Mouse (Mus musculus) kidney, postnatal 14 days (tissue): ENCODE results near the gene Cysltr1.

Experiments
- DNase-seq: peaks from one replicate; pipeline ENCODE4 v3.0.0; 2022; ENCODE audit warnings: mixed read lengths

The Cysltr1 gene

DNA sequence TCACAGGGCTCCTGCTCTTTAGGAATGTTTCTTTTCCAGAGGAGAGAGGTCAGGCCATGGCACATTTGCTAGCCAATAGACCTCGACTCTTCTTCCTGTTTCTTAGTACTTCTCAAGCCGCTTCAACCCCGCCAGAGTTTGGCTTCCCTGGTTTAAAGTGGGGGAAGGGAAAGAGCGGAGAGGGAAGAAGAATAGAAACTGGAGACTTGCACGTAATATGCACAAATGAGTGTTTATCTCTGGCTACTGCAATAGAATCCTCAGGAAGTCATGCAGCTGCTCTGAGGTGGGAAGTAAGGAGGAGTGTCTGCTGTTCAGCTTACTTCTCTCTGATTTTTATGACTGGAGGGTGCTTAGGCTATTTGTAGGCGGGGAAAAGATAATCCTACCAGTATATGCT lies at the start of gene Cysltr1:
Gene Cysltr1, minus strand, starts transcription at position 294 of the 400 bp plus-strand sequence.
- DNase-seq = no peak

DNA sequence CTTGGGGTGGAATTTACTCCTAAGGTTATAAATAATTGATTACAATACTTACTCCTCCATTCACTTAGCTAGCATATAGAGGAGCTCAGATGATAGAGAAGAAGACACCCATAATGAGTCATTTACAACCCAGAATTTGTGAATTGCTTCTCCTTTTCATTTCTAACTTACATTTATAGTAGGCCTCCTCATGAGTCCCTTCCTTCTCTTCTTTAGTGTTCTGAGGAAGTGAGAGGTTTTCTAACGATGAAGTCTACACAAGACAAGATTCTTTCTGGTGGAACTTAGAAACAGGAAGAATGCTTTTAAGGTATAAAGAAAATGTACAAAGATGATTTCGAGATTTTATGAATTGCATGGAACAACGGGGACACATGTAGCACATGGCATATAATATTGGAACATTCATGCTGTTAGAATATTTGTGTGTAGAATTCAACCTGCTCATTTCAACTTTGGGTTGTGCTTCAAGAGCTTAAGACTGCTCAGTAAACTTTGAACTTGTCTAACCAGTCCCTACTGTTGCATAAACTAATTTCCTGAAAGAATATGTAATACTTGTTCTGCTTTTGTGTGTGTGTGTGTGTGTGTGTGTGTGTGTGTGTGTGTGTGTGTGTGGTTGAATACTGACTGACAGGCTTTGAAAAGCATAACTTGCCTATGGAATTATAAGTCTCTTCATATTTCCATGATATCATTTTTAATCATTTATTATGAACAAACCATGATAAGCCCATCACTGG lies 31.5 kb upstream of the Cysltr1 start:
- DNase-seq = no peak

DNA sequence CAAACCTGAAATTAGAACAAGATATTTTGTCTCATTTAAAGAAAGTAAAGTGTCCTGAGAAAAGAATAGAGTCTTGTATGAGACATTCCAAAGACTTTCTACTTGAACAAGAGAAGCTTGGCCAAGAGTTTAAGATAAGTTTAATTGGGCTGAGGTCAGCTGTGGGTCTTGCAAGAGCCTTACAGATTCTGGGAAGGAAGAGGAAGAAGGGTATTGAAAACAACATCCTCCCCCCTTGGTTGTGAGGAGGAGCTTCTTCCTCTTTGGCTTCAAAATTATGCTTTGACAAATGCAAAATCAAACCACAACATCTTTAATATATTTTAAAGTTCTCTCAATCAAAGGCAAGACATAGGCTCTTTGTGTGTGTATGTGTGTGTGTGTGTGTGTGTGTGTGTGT lies 30.1 kb upstream of the Cysltr1 start:
- DNase-seq = no peak

DNA sequence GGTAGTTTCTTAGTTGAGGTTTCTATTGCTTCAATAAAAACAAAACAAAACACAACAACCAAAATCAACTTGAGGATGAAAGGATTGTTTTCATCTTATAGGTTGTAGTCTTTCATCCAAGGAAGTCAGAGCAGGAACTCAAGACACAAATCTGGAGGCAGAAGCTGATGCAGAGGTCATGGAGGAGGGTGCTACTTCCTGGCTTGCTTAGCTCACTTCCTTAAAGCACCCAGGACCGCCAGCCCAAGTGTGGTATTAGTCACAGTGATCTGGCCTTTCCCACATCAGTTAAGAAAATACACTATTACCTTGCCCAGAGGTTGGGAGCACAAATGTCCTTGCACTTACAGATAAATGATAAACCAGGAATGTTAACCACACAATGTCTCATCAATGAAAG lies 25.0 kb upstream of the Cysltr1 start:
- no peak for DNase-seq

DNA sequence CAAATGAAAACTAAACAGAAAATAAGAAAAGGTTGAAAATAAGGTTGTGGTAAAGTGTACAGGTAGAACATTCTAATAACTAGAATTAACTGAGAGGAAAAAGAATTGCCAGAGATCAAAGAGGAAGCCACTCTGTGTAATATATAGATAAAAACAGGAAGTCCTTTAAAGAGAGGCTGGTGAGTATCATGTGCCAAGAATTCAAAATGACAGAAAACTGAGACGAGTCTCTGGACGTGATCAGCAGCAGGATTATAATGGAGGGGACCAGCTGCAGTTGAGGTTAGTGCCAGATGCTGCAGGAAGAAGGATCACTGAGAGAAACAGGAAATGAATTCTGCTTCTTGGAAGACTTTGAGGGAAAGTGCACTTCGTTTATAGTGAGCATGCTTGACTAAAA lies 20.2 kb upstream of the Cysltr1 start:
- DNase-seq = no peak

DNA sequence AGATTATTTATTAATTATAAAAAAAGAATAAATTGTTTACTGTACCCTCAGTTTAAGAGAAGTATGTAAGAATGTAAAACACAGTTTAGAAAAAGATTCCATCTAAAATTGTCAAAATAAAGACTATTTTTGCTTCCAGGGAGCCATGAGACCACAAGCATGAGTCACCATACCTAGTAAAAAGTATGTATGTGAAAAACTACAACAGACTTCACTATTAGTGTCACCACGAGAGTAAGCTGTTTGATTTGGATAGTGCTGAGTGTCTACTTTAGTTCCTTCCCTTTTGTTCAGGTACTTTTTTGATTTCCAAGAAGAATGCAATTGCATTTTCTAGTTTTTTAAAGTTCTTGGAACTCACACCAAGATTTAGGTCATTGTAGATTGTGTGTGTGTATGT lies 19.0 kb upstream of the Cysltr1 start:
- DNase-seq = no peak

DNA sequence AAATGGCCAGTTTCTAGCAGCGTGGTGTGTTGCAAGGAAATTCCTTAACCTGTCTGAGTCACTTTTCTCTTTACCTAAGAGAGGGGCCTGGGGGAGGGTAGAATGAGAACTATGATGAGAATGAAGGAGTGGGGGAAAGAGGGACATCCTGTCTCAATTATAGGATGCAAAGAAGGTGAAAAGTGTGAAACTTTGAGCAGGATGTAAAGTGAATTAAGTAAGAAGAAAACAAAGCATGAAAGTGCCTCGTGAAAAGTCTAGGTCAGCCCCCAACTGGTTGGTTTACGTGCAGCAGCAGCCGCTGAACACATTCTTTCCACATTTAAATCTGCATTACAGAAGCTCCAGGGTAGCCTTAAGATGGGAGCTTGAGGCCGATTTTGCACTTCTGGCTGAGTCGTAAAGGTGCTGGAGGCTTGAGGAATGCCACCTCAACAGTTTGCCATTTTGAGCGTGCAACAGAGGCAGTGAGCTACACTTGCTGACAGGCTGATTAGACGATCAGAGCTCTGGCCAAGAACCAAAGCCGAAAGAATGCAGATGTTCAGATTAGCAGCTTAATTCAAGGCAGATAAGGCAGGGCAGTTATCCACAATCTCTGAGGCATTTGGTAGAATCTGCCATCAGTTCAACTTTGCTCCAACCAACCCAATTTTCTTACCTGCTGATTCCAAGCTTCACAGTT lies 763 bp downstream of the Cysltr1 start:
- DNase-seq = no peak

DNA sequence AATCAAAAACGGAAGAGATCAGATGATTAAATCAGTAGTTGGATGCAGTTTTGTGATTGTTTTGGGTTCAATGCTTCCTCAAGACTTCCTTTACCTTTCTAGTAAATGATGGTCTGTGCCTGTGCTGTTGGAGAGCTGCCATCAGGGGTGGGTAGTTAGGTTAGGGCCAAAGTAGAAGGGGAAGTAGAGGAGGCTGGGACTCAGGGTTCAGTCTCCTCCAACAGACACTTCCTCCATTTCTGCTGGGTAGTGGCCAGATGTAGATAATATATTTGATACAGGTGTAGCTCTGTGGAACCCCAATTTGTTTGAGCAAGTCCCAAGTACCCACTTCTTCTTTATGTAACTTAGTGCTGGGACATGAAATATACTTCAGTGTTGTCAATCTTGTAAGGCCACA lies 7.6 kb downstream of the Cysltr1 start:
- DNase-seq = no peak

DNA sequence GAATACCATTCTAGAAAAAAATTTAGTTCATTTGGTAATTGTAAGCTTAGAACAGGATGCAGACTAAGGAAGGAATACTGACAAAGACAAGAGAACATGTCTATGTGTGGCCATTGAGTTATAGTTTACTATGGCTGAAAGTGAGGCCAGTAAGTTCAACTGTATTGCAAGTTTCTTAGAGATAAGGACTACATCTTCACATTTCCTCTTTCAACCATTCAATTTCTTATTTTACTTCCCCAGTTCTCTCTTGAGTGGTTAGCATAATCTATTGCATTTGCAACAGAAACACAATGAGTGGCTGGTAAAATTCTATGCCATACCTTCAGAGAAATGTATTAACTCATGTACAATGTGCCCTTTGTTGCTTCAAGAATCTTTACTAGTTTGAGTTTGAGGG lies 9.6 kb downstream of the Cysltr1 start:
- no peak for DNase-seq

DNA sequence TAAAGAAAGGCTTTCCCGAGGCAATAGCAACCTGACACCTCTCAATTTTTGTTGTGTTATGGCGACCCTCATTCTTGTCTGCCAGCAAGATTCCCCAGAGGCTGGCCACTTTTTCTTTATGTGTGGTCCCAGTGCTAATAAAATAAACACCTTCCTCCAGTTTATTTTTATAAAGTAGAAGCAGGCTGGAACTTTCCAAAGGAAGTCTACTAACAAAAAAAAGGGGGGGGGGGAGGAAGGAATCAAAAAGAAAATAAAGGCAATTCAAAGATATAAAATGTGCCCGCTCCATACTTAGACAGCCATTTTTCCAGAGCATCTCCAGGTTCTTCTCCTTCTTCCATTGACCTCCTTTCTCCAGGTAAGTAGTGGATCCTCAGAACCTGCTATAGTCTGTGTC lies 20.6 kb downstream of the Cysltr1 start, which contains the start of gene Gm5127:
Gene Gm5127, plus strand, starts transcription at position 301 of the 400 bp plus-strand sequence.
- no peak for DNase-seq

DNA sequence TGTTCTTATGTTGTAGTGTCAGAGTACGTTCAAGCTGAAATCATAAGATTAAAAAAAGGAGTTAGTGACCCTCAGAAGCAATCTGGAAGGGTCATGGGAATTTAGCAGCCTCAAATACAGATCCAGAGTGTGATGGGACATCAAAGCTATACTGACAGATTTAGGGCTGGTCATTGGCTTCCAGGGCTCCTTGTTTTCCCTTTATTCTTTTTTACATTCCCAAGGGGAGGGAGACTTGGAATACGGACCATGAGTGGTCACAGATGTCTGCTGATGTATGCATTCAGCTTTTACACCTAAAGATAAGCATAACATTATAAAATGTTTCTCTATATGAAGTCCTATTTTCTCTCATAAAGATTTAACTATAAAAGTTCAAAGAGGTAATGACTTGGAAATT lies 21.3 kb downstream of the Cysltr1 start:
- no peak for DNase-seq

DNA sequence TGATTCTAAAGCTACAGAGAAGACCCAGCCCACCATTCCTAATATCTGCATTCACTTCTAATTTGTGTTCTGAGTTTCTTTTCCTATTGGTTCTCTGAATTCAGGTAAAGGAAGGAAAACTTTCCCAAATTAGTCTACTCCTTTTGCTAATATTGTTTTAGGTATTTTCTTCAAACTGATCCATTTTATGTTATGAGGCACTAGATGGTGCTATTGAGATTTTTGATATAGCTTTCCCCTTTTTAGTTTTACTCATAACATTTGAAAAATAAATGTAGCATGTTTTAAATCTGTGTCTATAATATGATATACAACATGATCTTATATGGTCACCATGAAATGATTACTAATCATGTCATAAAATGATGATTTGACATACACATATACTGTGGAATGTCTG lies 23.1 kb downstream of the Cysltr1 start:
- DNase-seq = no peak

DNA sequence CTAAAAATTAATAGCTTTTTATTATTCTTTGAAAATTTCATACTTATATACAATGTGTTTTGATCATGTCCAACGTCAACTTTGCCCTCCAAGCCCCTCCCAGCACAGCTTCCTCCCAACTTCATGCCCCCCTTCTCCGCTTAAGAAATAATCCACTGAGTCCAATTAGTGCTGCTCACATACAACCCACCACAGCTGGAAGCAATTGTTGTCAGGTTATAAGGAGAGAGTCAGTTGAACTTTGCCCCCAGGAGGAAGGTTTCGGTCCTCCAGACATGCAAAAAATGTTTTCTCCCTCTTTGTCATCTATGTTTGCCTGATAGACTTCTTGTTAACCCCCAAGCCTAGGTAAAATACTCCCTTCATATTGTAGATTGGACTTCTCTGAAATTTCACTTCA lies 24.5 kb downstream of the Cysltr1 start:
- DNase-seq = no peak

DNA sequence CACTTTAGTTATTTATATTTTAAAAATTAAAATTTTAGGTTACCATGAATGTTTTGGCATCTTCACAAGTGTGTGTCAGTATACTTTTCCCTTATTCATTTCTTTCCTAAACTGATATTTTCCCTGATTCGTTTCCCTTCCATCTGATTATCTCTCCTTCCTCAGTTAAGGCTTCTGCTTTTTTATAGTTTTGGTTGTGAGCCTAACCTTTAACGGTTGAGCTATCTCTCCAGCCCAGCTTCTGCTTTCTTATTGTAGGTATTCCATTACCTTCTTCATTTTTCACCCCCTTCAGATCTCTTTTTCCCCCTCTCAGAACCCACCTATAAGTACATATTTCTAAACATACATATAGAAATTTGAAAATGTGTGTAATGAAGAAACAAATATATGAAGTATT lies 48.0 kb downstream of the Cysltr1 start:
- no peak for DNase-seq

DNA sequence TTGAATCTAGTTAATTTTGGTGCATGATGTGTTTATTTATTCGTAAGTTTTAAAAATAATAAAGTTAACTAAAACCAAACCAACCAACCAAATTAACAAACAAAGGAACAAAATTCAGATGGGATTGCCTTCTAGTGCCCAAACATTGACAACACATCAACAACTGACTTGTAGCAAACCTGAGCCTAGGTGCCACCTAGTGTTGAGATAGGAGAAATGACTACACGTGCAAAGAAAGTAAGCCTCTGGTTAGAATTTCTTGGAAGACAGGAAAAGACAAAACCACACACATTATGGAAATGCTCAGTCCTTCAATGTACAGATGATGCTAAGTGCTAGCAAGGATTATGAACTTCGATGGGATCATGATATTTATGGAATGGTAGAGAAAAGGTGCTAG lies 67.1 kb downstream of the Cysltr1 start:
- DNase-seq = no peak
